Mouse (Mus musculus): ENCODE measurements around the gene Arl4d. TPM values are rescaled to one million over a fixed set of nuclear protein-coding genes. Genes with fewer than 3 reads are reported as not detected.

Arl4d gene
- polyA plus RNA-seq, 1 experiment from 2014 or later = 4.1 TPM

- ATAC-seq (no peak), DNase-seq (no peak)
- H3K27ac ChIP-seq (ENCODE audit: low read depth) = no peak overlapping the region
- peaks cover 7% of the 10 kb centered on the region; the same call in 1 of the 2 replicates for H3K4me1 ChIP-seq (ENCODE audit: insufficient read depth)
- H3K36me3 ChIP-seq (replicated peaks; ENCODE audit: insufficient read depth, low read length) = no peaks in the 10 kb centered on the region
- TF ChIP-seq CTCF (IDR thresholded peaks at IDR 0.05; ENCODE audit: low read depth) (no peak), EP300 (IDR thresholded peaks at IDR 0.05; ENCODE audit: low read depth) (no peak)
- H3K27me3 ChIP-seq (ENCODE audit: insufficient read depth, low read length) = no peaks in the 10 kb centered on the region
- no peaks in the 10 kb centered on the region for H3K9me3 ChIP-seq (ENCODE audit: low read length)
- no peak overlapping the region for H3K9ac ChIP-seq (replicated peaks)
- no peak overlapping the region for H3K4me2 ChIP-seq (ENCODE audit: low read depth, low read length)
- 67% methylated on average over 5 of the region's 5 CpGs for WGBS (ENCODE audit: insufficient replicate concordance)
- H3K4me3 ChIP-seq (ENCODE audit: low read depth, low read length) = no peak overlapping the region
Observed at GRCm38 (mm10) chr11:101678770-101679169, 13.4 kb downstream of the Arl4d start.

GRCm38 (mm10) chr11:101679907-101680306 lies 14.6 kb downstream of the Arl4d start:
- no peaks in the 10 kb centered on the region for H3K36me3 ChIP-seq (replicated peaks; ENCODE audit: insufficient read depth, low read length)
- TF ChIP-seq EP300 (IDR thresholded peaks at IDR 0.05; ENCODE audit: low read depth) = no peak
- no peak for TF ChIP-seq CTCF (IDR thresholded peaks at IDR 0.05; ENCODE audit: low read depth)
- H3K4me3 ChIP-seq (ENCODE audit: low read depth, low read length) = no peak overlapping the region
- H3K9ac ChIP-seq (replicated peaks) = no peak overlapping the region
- WGBS (ENCODE audit: insufficient replicate concordance) = 52% methylated on average over 5 of the region's 7 CpGs
- ATAC-seq = no peak
- no peak for DNase-seq
- no peaks in the 10 kb centered on the region for H3K9me3 ChIP-seq (ENCODE audit: low read length)
- H3K4me1 ChIP-seq (ENCODE audit: insufficient read depth) = peaks cover 7% of the 10 kb centered on the region; the same call in 1 of the 2 replicates
- H3K27ac ChIP-seq (ENCODE audit: low read depth) = no peak overlapping the region
- H3K27me3 ChIP-seq (ENCODE audit: insufficient read depth, low read length) = no peaks in the 10 kb centered on the region
- H3K4me2 ChIP-seq (ENCODE audit: low read depth, low read length) = no peak overlapping the region

- Histone ChIP-seq H3K4me3 (ENCODE audit: low read depth, low read length) (no peak overlapping the region), H3K9ac (replicated peaks) (no peak overlapping the region), H3K4me1 (ENCODE audit: insufficient read depth) (0 out of 2 replicates have a peak, but pooled peaks cover 4% of the 10 kb centered on the region), H3K27me3 (ENCODE audit: insufficient read depth, low read length) (no peaks in the 10 kb centered on the region), H3K9me3 (ENCODE audit: low read length) (no peaks in the 10 kb centered on the region), H3K4me2 (ENCODE audit: low read depth, low read length) (no peak overlapping the region), H3K36me3 (replicated peaks; ENCODE audit: insufficient read depth, low read length) (no peaks in the 10 kb centered on the region), H3K27ac (ENCODE audit: low read depth) (no peak overlapping the region)
- TF ChIP-seq EP300 (IDR thresholded peaks at IDR 0.05; ENCODE audit: low read depth) = no peak
- no peak for TF ChIP-seq CTCF (IDR thresholded peaks at IDR 0.05; ENCODE audit: low read depth)
- DNase-seq (no peak), ATAC-seq (no peak)
- 67% methylated on average over 3 of the region's 3 CpGs for WGBS (ENCODE audit: insufficient replicate concordance)
Observed at GRCm38 (mm10) chr11:101680634-101681325, 15.4 kb downstream of the Arl4d start.

GRCm38 (mm10) chr11:101681968-101682367 lies 16.6 kb downstream of the Arl4d start:
- no peak for ATAC-seq
- Histone ChIP-seq H3K27ac (ENCODE audit: low read depth) (no peak overlapping the region), H3K4me1 (ENCODE audit: insufficient read depth) (0 out of 2 replicates have a peak, but pooled peaks cover 4% of the 10 kb centered on the region), H3K4me3 (ENCODE audit: low read depth, low read length) (no peak overlapping the region), H3K4me2 (ENCODE audit: low read depth, low read length) (no peak overlapping the region), H3K36me3 (replicated peaks; ENCODE audit: insufficient read depth, low read length) (no peaks in the 10 kb centered on the region), H3K9me3 (ENCODE audit: low read length) (no peaks in the 10 kb centered on the region), H3K9ac (replicated peaks) (no peak overlapping the region), H3K27me3 (ENCODE audit: insufficient read depth, low read length) (no peaks in the 10 kb centered on the region)
- TF ChIP-seq CTCF (IDR thresholded peaks at IDR 0.05; ENCODE audit: low read depth) (no peak), EP300 (IDR thresholded peaks at IDR 0.05; ENCODE audit: low read depth) (no peak)
- DNase-seq = no peak
- WGBS (ENCODE audit: insufficient replicate concordance) = 77% methylated on average over 1 of the region's 1 CpGs

GRCm38 (mm10) chr11:101682410-101682960 lies 17.1 kb downstream of the Arl4d start:
- no peaks in the 10 kb centered on the region for H3K27me3 ChIP-seq (ENCODE audit: insufficient read depth, low read length)
- H3K9ac ChIP-seq (replicated peaks) = no peak overlapping the region
- H3K36me3 ChIP-seq (replicated peaks; ENCODE audit: insufficient read depth, low read length) = no peaks in the 10 kb centered on the region
- peak overlapping the region; percentile 22 for H3K4me2 ChIP-seq (ENCODE audit: low read depth, low read length)
- H3K27ac ChIP-seq (ENCODE audit: low read depth) = no peak overlapping the region
- peak; percentile 56 for ATAC-seq
- no peak for DNase-seq
- TF ChIP-seq CTCF (IDR thresholded peaks at IDR 0.05; ENCODE audit: low read depth) (no peak), EP300 (IDR thresholded peaks at IDR 0.05; ENCODE audit: low read depth) (no peak)
- 0 out of 2 replicates have a peak, but pooled peaks cover 4% of the 10 kb centered on the region for H3K4me1 ChIP-seq (ENCODE audit: insufficient read depth)
- H3K4me3 ChIP-seq (ENCODE audit: low read depth, low read length) = no peak overlapping the region
- H3K9me3 ChIP-seq (ENCODE audit: low read length) = no peaks in the 10 kb centered on the region
- 66% methylated on average over 7 of the region's 7 CpGs for WGBS (ENCODE audit: insufficient replicate concordance)

- H3K9me3 ChIP-seq (ENCODE audit: low read length) = no peaks in the 10 kb centered on the region
- no peak for TF ChIP-seq CTCF (IDR thresholded peaks at IDR 0.05; ENCODE audit: low read depth)
- no peak for TF ChIP-seq EP300 (IDR thresholded peaks at IDR 0.05; ENCODE audit: low read depth)
- H3K4me2 ChIP-seq (ENCODE audit: low read depth, low read length) = no peak overlapping the region
- no peaks in the 10 kb centered on the region for H3K27me3 ChIP-seq (ENCODE audit: insufficient read depth, low read length)
- 0 out of 2 replicates have a peak, but pooled peaks cover 2% of the 10 kb centered on the region for H3K4me1 ChIP-seq (ENCODE audit: insufficient read depth)
- H3K9ac ChIP-seq (replicated peaks) = no peak overlapping the region
- no peaks in the 10 kb centered on the region for H3K36me3 ChIP-seq (replicated peaks; ENCODE audit: insufficient read depth, low read length)
- no peak for DNase-seq
- peak; percentile 40; the same call in 1 of the 2 replicates for ATAC-seq
- H3K27ac ChIP-seq (ENCODE audit: low read depth) = no peak overlapping the region
- H3K4me3 ChIP-seq (ENCODE audit: low read depth, low read length) = no peak overlapping the region
- WGBS (ENCODE audit: insufficient replicate concordance) = 66% methylated on average over 13 of the region's 13 CpGs
Observed at GRCm38 (mm10) chr11:101687351-101688301, 22.3 kb downstream of the Arl4d start.
